Mouse (Mus musculus) bone marrow, adult 2 months (tissue): Measurements from ENCODE around the gene Trem2. TPM values are rescaled to one million over a fixed set of nuclear protein-coding genes. Genes with fewer than 3 reads are reported as not detected.

Experiments used
- H3K27ac ChIP-seq: fragments of 200-500 bp; 2 replicates; pipeline ENCODE4 v1.5.1; 2012; ENCODE audit warnings: low read depth, mild to moderate bottlenecking, control low read depth, inconsistent platforms, low read length; ENCODE audit not compliant: control insufficient read depth, poor library complexity, insufficient read depth
- H3K4me1 ChIP-seq: fragments of 200-500 bp; 2 replicates; pipeline ENCODE4 v1.6.1; 2011; ENCODE audit warnings: low read length; ENCODE audit not compliant: control insufficient read depth, insufficient read depth
- H3K4me3 ChIP-seq: fragments of 200-500 bp; replicated peaks from 2 replicates; pipeline ENCODE3; 2011; ENCODE audit warnings: mild to moderate bottlenecking, low read depth, low read length, control low read depth; ENCODE audit not compliant: control insufficient read depth
- CTCF ChIP-seq: fragments of 200-500 bp; IDR thresholded peaks from 2 replicates; pipeline ENCODE4 v1.5.1; 2011; ENCODE audit warnings: low read length, control low read depth; ENCODE audit not compliant: control insufficient read depth, insufficient read depth
- POLR2A ChIP-seq: fragments of 200-500 bp; IDR thresholded peaks from 2 replicates; pipeline ENCODE4 v1.6.1; 2011; ENCODE audit warnings: low read depth, mild to moderate bottlenecking, control low read depth, low read length, borderline replicate concordance; ENCODE audit not compliant: control insufficient read depth
- WGBS: fragments of 180-500 bp; shearing (Covaris S2); methylation state at CpG from one replicate; pipeline ENCODE4 v1.1.7; 2018; 5-methylcytosine and 5-hydroxymethylcytosine counted together
- polyA plus RNA-seq: library from polyadenylated mRNA; stranded (reverse); fragments of >200 nt; gene quantifications from 2 replicates; pipeline ENCODE4 v1.2.4, GENCODE M21; 2011; ENCODE audit warnings: low replicate concordance; ENCODE audit not compliant: missing spikeins, insufficient read depth, insufficient read length

Gene Trem2
- polyA plus RNA-seq, 1 experiment: 6.2 TPM

DNA sequence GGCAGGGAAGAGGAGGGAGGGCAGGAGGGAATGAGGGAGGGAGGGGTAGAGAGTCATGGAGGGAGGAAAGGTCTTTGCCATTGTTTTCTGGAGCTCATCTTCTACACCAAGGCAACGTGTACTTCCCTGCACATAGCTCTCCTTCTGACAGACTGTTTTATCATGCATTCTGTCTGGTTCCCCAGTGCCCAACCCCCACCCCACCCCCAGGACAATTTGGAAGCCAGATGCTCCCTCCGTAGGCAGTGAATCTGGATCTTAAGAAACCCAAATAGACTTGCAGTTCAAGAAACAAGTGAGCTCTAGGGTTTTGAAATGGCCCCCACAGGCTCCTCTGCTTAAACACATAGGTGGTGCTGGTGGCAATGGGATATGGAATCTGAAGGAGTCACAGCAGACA lies 11.7 kb downstream of the Trem2 start:
- 72% methylated on average over 2 of the region's 2 CpGs for whole genome bisulfite sequencing
- Histone ChIP-seq H3K4me3 (no peak overlapping the region), H3K27ac (no peak overlapping the region), H3K4me1 (no peaks in the 10 kb centered on the region)
- TF ChIP-seq POLR2A (no peak), CTCF (no peak)

GRCm38 (mm10) chr17:48359616-48360015 lies 13.4 kb downstream of the Trem2 start, which contains the start of gene Treml1:
TSS of gene Treml1 (plus strand) at chr17:48359916.
- TF ChIP-seq CTCF (no peak), POLR2A (no peak)
- Histone ChIP-seq H3K4me3 (no peak within 1 kb of the TSS), H3K27ac (peak within 1 kb of the TSS; percentile 12; the same call in 1 of the 2 replicates), H3K4me1 (no peaks in the 10 kb centered on the region; the same call in 1 of the 2 replicates)
- 44% methylated on average over 7 of the region's 7 CpGs for WGBS

- 15% methylated on average over 4 of the region's 4 CpGs for WGBS
- no peak overlapping the region for H3K4me3 ChIP-seq
- H3K4me1 ChIP-seq: no peaks in the 10 kb centered on the region; the same call in 1 of the 2 replicates
- no peak overlapping the region for H3K27ac ChIP-seq
- TF ChIP-seq POLR2A (no peak), CTCF (no peak)
Measured at GRCm38 (mm10) chr17:48360462-48360861, 14.3 kb downstream of the Trem2 start.

DNA sequence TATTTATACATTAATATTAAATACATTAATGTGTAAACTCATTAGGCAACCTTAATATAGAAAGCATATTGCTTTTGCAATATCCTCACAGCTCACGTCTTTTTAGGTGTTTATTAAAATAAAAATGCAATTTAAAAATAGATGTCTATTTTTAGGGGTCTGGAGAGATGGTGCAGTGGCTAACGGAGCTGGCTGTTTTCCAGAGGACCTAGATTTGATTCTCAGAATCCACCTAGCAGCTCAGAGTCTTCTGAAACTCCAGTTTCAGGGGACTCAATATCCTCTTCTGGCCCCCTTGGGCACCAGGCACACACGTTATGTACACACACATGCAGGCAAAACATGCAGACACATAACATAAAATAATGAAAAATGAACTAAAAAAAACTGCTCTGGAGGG lies 16.1 kb downstream of the Trem2 start:
- Histone ChIP-seq H3K4me1 (no peaks in the 10 kb centered on the region; the same call in 1 of the 2 replicates), H3K4me3 (no peak overlapping the region), H3K27ac (no peak overlapping the region)
- TF ChIP-seq CTCF (no peak), POLR2A (no peak)
- 49% methylated on average over 3 of the region's 3 CpGs for WGBS

DNA sequence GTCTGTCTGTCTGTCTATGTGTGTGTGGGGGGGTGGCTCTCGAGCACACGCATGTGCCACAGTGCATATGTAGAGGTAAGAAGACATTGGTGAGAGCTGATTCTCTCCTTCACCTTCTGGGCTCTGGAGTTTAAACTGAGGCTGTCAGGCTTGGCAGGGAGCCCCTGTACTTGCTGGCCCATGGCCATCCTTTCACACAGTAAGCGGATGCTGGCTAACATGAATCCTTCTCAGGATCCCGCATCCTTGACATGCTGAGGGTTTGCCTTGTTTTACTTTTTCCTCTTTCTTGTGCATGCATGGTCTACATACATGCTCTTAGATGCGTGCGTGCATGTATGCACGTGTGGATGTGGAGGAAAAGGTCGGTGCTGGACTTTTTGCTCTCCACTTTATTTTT lies 16.8 kb downstream of the Trem2 start:
- Histone ChIP-seq H3K4me3 (no peak overlapping the region), H3K27ac (no peak overlapping the region), H3K4me1 (no peaks in the 10 kb centered on the region; the same call in 1 of the 2 replicates)
- 82% methylated on average over 8 of the region's 8 CpGs for WGBS
- TF ChIP-seq POLR2A: no peak
- no peak for TF ChIP-seq CTCF

DNA sequence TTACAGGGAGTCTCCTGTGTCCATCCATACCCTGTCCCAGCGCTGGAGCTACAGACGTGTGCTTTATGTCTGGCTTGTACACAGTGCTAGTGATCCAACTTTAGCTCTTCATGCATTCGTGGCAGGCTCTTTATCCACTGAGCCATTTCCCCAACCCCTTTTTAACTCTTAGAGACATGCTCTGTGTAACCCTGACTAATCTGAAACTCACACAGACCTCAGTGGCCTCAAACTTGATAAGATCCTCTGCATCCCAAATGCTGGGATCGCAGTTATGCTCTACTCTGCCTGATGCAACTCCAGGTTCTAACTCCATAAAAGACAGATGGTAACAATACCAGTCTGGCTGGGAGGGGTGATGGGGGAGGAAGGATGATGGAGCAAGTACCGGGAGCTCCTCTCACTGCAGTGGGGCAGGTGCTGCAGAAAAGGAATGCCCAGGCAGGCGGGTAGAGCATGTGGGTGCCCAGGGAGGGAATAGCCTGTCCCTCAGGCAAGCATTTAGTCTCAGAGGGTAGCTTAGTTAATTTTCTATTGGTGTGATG lies 17.3 kb downstream of the Trem2 start:
- Histone ChIP-seq H3K4me1 (no peaks in the 10 kb centered on the region; the same call in 1 of the 2 replicates), H3K27ac (no peak overlapping the region), H3K4me3 (no peak overlapping the region)
- TF ChIP-seq POLR2A: no peak
- TF ChIP-seq CTCF: no peak
- 57% methylated on average over 6 of the region's 6 CpGs for WGBS

DNA sequence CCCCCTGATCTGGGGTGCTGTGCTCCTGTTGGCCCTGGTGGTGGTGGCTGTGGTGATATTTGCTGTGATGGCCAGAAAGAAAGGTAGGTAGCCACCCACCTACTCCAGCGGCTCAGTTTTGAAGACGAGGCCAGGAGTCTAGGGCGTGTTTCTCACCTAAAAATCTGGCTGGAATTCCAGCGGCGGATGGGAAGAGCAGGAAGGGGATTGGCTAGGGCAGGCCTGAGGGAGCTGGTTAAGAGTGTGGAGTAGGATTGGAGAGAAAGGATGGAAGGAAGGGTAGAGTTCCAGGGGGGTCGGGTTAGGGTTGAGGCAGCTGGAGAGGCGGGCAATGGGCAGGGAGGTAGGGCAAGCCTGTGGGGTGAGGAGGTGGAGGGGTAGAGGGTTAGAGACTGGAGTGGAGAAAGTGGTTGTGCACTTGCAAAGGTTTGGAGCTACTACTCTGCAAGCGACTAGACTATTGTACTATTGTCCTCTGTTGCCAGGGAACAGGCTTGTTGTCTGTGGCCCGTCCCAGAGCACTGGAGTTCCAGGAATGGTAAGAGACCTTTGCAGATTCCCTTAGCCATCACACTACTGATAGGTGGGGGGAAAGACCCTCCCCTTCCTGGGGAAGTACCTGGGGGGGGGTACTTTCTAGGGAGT lies 19.4 kb downstream of the Trem2 start:
- H3K4me1 ChIP-seq: no peaks in the 10 kb centered on the region; the same call in 1 of the 2 replicates

GRCm38 (mm10) chr17:48366806-48367205 lies 20.6 kb downstream of the Trem2 start:
- WGBS: 91% methylated on average over 5 of the region's 5 CpGs

More for the DNA sequence above, 19.4 kb downstream of the Trem2 start:
- WGBS: 85% methylated on average over 9 of the region's 9 CpGs
- no peak overlapping the region for H3K27ac ChIP-seq
- TF ChIP-seq CTCF (no peak), POLR2A (no peak)
- H3K4me3 ChIP-seq: no peak overlapping the region

GRCm38 (mm10) chr17:48371621-48372020 lies 25.4 kb downstream of the Trem2 start:
- Histone ChIP-seq H3K4me1 (no peaks in the 10 kb centered on the region), H3K27ac (no peak overlapping the region), H3K4me3 (no peak overlapping the region)
- TF ChIP-seq POLR2A (no peak), CTCF (no peak)

More at GRCm38 (mm10) chr17:48366806-48367205, 20.6 kb downstream of the Trem2 start:
- TF ChIP-seq CTCF: no peak
- TF ChIP-seq POLR2A: no peak
- Histone ChIP-seq H3K4me3 (no peak overlapping the region), H3K4me1 (no peaks in the 10 kb centered on the region; the same call in 1 of the 2 replicates), H3K27ac (no peak overlapping the region)
